Mouse (Mus musculus) brain, embryonic 14.5 days (tissue): ENCODE results near the gene Polk.

ENCODE experiments used
- CTCF ChIP-seq: fragments of 200-500 bp; IDR thresholded peaks from 2 replicates; pipeline ENCODE4 v1.5.1; 2012; ENCODE audit warnings: inconsistent platforms, mild to moderate bottlenecking, moderate library complexity, borderline replicate concordance; ENCODE audit not compliant: insufficient read depth, insufficient read length; ENCODE audit errors: extremely low read depth
- POLR2A ChIP-seq: fragments of 200-500 bp; IDR thresholded peaks from 2 replicates; pipeline ENCODE4 v1.6.1; 2012; ENCODE audit warnings: mild to moderate bottlenecking, inconsistent platforms, borderline replicate concordance; ENCODE audit not compliant: poor library complexity, insufficient read depth, insufficient read length, severe bottlenecking; ENCODE audit errors: extremely low read depth

GRCm38 (mm10) chr13:96506313-96506712, 36.1 kb downstream of the Polk start:
- TF ChIP-seq CTCF, result no peak
- TF ChIP-seq POLR2A, result no peak
